Mouse (Mus musculus) liver, embryonic 14.5 days (tissue): ENCODE results near the gene Negr1.

ENCODE experiments used
- CTCF ChIP-seq: IDR thresholded peaks from 2 replicates; pipeline ENCODE4 v1.5.1; 2016; ENCODE audit warnings: antibody characterized with exemption, low read depth, control low read depth
- EP300 ChIP-seq: IDR thresholded peaks from 2 replicates; pipeline ENCODE4 v1.6.1; 2016; ENCODE audit warnings: antibody characterized with exemption, low read depth

GRCm38 (mm10) chr3:156848385-156848784 is 286.8 kb downstream of the Negr1 start:
- TF ChIP-seq CTCF (no peak), EP300 (no peak)
